ENCODE assay signal across 7 mouse cellular contexts in genomic region chr4:101550671-101551161, GRCm38 (mm10). TPM values are rescaled to one million over a fixed set of nuclear protein-coding genes. Genes with fewer than 3 reads are reported as not detected.
DNase-seq lines count a peak whose midpoint lies in the region; ATAC-seq and TF ChIP-seq lines count a peak whose summit lies in the region.

No protein-coding gene starts in this region.

- TF ChIP-seq CTCF in brain, embryonic 14.5 days (IDR thresholded peaks at IDR 0.05; ENCODE audit: borderline replicate concordance, extremely low read depth, insufficient read depth, insufficient read length): no peak
- no peak for TF ChIP-seq CTCF in midbrain, postnatal 0 days (IDR thresholded peaks at IDR 0.05)

- peak overlapping the region; percentile 48 for H3K4me3 ChIP-seq in hindbrain, embryonic 12.5 days
- H3K4me3 ChIP-seq in midbrain, postnatal 0 days (ENCODE audit: low read depth, low read length): peak overlapping the region; percentile 67

- TF ChIP-seq POLR2A in brain, embryonic 14.5 days (IDR thresholded peaks at IDR 0.05; ENCODE audit: borderline replicate concordance, extremely low read depth, insufficient read depth, insufficient read length, poor library complexity, severe bottlenecking): no peak

- peak overlapping the region; percentile 79 for H3K4me2 ChIP-seq in hindbrain, embryonic 12.5 days (replicated peaks)
- H3K4me2 ChIP-seq in midbrain, postnatal 0 days (ENCODE audit: low read depth, low read length, poor library complexity, severe bottlenecking): peak overlapping the region; percentile 69

- 0 out of 2 replicates have a peak, but pooled peaks have one; percentile 40 for ATAC-seq in erythroid progenitor cell, adult 5-6 weeks (replicated peaks; ENCODE audit: low FRiP score, poor library complexity, severe bottlenecking)
- ATAC-seq in hindbrain, embryonic 12.5 days (ENCODE audit: low FRiP score): peak; percentile 88
- ATAC-seq in midbrain, postnatal 0 days (ENCODE audit: low FRiP score): peak; percentile 81

- peak overlapping the region; percentile 95 for H3K27ac ChIP-seq in hindbrain, embryonic 12.5 days
- H3K27ac ChIP-seq in midbrain, postnatal 0 days (ENCODE audit: low read depth, low read length): peak overlapping the region; percentile 91

- WGBS in hindbrain, embryonic 12.5 days: under 1% methylated on average over 33 of the region's 33 CpGs
- under 1% methylated on average over 33 of the region's 33 CpGs for WGBS in midbrain, postnatal 0 days

- no peaks in the 10 kb centered on the region for H3K9me3 ChIP-seq in hindbrain, embryonic 12.5 days (replicated peaks)
- no peaks in the 10 kb centered on the region for H3K9me3 ChIP-seq in midbrain, postnatal 0 days (ENCODE audit: low read length)

- no peaks in the 10 kb centered on the region for H3K36me3 ChIP-seq in hindbrain, embryonic 12.5 days
- no peaks in the 10 kb centered on the region for H3K36me3 ChIP-seq in midbrain, postnatal 0 days (ENCODE audit: insufficient read depth, low read length)

- peaks cover 11% of the 10 kb centered on the region for H3K4me1 ChIP-seq in hindbrain, embryonic 12.5 days
- peaks cover 10% of the 10 kb centered on the region; the same call in 1 of the 2 replicates for H3K4me1 ChIP-seq in midbrain, postnatal 0 days (ENCODE audit: insufficient read depth, low read length)

- H3K9ac ChIP-seq in hindbrain, embryonic 12.5 days: peak overlapping the region; percentile 74
- H3K9ac ChIP-seq in midbrain, postnatal 0 days (replicated peaks; ENCODE audit: low read length, poor library complexity, severe bottlenecking): peak overlapping the region; percentile 83

- peaks cover 12% of the 10 kb centered on the region for H3K27me3 ChIP-seq in hindbrain, embryonic 12.5 days
- no peaks in the 10 kb centered on the region for H3K27me3 ChIP-seq in midbrain, postnatal 0 days (ENCODE audit: insufficient read depth, low read length)

- DNase-seq in WW6 (ENCODE audit: low read depth, low spot score) (peak; percentile 45), liver (peak; percentile 35)
- DNase-seq in brain, embryonic 14.5 days (ENCODE audit: low read depth): peak; percentile 86
- DNase-seq in midbrain, postnatal 0 days (ENCODE audit: low spot score): peak; percentile 63
- peak; percentile 13 for DNase-seq in thymus, postnatal 0 days (ENCODE audit: low spot score)

RNA-seq across cellular contexts. Expression of gene Dnajc6, which starts 54.3 kb away (rescaled TPM):
- polyA plus RNA-seq in brain, embryonic 14.5 days (2012; rRNA removed): 37.1 and 56.5 TPM in 2 replicates
- total RNA-seq in erythroid progenitor cell, adult 5-6 weeks (2015; ENCODE audit: low replicate concordance): 2.9 and 3.4 TPM in 2 replicates
- total RNA-seq in erythroid progenitor cell, adult 5-6 weeks (2017; ENCODE audit: low replicate concordance): 1.3 and 11.2 TPM in 2 replicates
- polyA plus RNA-seq in hindbrain, embryonic 12.5 days (2016; fragmentation: Nextera tagmentation; extraction: Ambion mirVana): 15.3 and 17.9 TPM in 2 replicates
- total RNA-seq in midbrain, postnatal 0 days (2014; rRNA removed): 208 and 225 TPM in 2 replicates
- 74.9 and 79.0 TPM in 2 replicates for polyA plus RNA-seq in midbrain, postnatal 0 days (2015; fragmentation: Nextera tagmentation; extraction: Ambion mirVana)
- 9.6 and 13.8 TPM in 2 replicates for polyA plus RNA-seq in thymus, postnatal 0 days (2015; fragmentation: Nextera tagmentation; extraction: Ambion mirVana)

Comparison
In these comparisons a context has a peak if more than half of its experiments do, and no peak if none do; other contexts are left out.
1. Peak in every context shown above with its lines: DNase-seq, ATAC-seq, H3K4me3 ChIP-seq and H3K27ac ChIP-seq.
2. DNase-seq: peak in every context shown above with its lines; median percentile 86 in brain, embryonic 14.5 days; 63 in midbrain, postnatal 0 days; 45 in WW6; 35 in liver; 13 in thymus, postnatal 0 days.